Mouse (Mus musculus) small intestine, adult 2 months (tissue): ENCODE data around the gene Hecw2. TPM values are rescaled to one million over a fixed set of nuclear protein-coding genes. Genes with fewer than 3 reads are reported as not detected.
A peak's percentile ranks its signal among the peaks of the same experiment; 100 is the strongest.

Experiments
- H3K27ac ChIP-seq: fragments of 200-500 bp; 2 replicates; pipeline ENCODE4 v1.5.1; 2012; ENCODE audit warnings: low read depth, low read length, control low read depth, inconsistent platforms; ENCODE audit not compliant: insufficient read depth
- H3K27me3 ChIP-seq: fragments of 200-500 bp; 2 replicates; pipeline ENCODE4 v1.6.1; 2012; ENCODE audit warnings: mild to moderate bottlenecking, moderate library complexity, low read length, inconsistent platforms; ENCODE audit not compliant: control insufficient read depth, insufficient read depth
- H3K36me3 ChIP-seq: fragments of 200-500 bp; 2 replicates; pipeline ENCODE4 v1.6.1; 2012; ENCODE audit warnings: mild to moderate bottlenecking, low read length, control low read depth, inconsistent platforms; ENCODE audit not compliant: control insufficient read depth, insufficient read depth
- H3K4me1 ChIP-seq: fragments of 200-500 bp; 2 replicates; pipeline ENCODE4 v1.6.1; 2012; ENCODE audit warnings: low read length, inconsistent platforms, mixed read lengths; ENCODE audit not compliant: control insufficient read depth, insufficient read depth, insufficient read length
- H3K4me3 ChIP-seq: fragments of 200-500 bp; 2 replicates; pipeline ENCODE4 v1.5.1; 2012; ENCODE audit warnings: low read depth, mild to moderate bottlenecking, control low read depth, inconsistent platforms, low read length, moderate library complexity
- CTCF ChIP-seq: fragments of 200-500 bp; IDR thresholded peaks from 2 replicates; pipeline ENCODE4 v1.5.1; 2012; ENCODE audit warnings: low read depth, mild to moderate bottlenecking, control low read depth, inconsistent platforms, low read length, moderate library complexity, mixed read lengths; ENCODE audit not compliant: insufficient replicate concordance, insufficient read length; ENCODE audit errors: extremely low read depth
- POLR2A ChIP-seq: fragments of 200-500 bp; IDR thresholded peaks from 2 replicates; pipeline ENCODE4 v1.6.1; 2012; ENCODE audit warnings: low read depth, mild to moderate bottlenecking, control low read depth, inconsistent platforms, low read length, moderate library complexity
- WGBS: fragments of 180-500 bp; shearing (Covaris S2); methylation state at CpG from one replicate; pipeline ENCODE4 v1.1.7; 2018; 5-methylcytosine and 5-hydroxymethylcytosine counted together
- polyA plus RNA-seq: library from polyadenylated mRNA; depleted of rRNA; stranded (reverse); fragments of >200 nt; gene quantifications from 2 replicates; pipeline ENCODE4 v1.2.3, GENCODE M21; 2012

Gene Hecw2
- polyA plus RNA-seq, 1 experiment = 0.25 TPM

- Histone ChIP-seq H3K27me3 (no peaks in the 10 kb centered on the region), H3K4me3 (peak overlapping the region; percentile 36; the same call in 1 of the 2 replicates), H3K4me1 (peaks cover 17% of the 10 kb centered on the region; the same call in 1 of the 2 replicates), H3K27ac (peak overlapping the region; percentile 86), H3K36me3 (no peaks in the 10 kb centered on the region)
- TF ChIP-seq CTCF = no peak
- peak; percentile 28; the same call in 1 of the 2 replicates for TF ChIP-seq POLR2A
- WGBS = 4% methylated on average over 10 of the region's 10 CpGs
Measured at GRCm38 (mm10) chr1:53823687-53824445, 371.1 kb downstream of the Hecw2 start.

DNA sequence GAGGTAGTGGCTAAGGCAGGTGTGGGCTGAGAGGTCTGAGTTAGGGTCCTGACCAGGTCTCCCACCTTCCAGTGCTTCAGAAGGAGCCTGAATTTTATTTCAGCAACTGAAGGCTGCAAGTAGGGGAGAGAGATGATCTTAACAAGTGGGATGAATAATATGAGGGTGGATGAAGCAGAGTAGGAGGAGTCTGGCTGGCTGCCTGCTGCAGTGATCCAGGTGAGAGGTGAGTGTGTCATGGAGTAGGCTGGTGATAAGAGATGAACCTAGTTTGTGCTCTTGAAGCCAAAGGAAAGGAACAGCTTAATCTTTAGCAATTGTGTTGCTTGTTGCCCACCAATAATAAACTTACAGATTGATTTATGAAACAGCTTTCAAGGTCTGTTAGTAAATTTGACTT, 373.0 kb downstream of the Hecw2 start:
- TF ChIP-seq CTCF (no peak), POLR2A (no peak)
- peaks cover 17% of the 10 kb centered on the region; the same call in 1 of the 2 replicates for H3K4me1 ChIP-seq
- H3K27me3 ChIP-seq = no peaks in the 10 kb centered on the region
- H3K27ac ChIP-seq = no peak overlapping the region
- H3K36me3 ChIP-seq = no peaks in the 10 kb centered on the region
- no peak overlapping the region for H3K4me3 ChIP-seq

GRCm38 (mm10) chr1:53820041-53820632, 374.8 kb downstream of the Hecw2 start:
- 43% methylated on average over 5 of the region's 5 CpGs for WGBS
- Histone ChIP-seq H3K36me3 (no peaks in the 10 kb centered on the region), H3K4me3 (no peak overlapping the region), H3K27me3 (no peaks in the 10 kb centered on the region), H3K27ac (no peak overlapping the region), H3K4me1 (peaks cover 21% of the 10 kb centered on the region; the same call in 1 of the 2 replicates)
- no peak for TF ChIP-seq POLR2A
- TF ChIP-seq CTCF = no peak

- Histone ChIP-seq H3K4me3 (no peak overlapping the region), H3K27me3 (no peaks in the 10 kb centered on the region), H3K36me3 (no peaks in the 10 kb centered on the region), H3K27ac (no peak overlapping the region), H3K4me1 (peaks cover 15% of the 10 kb centered on the region; the same call in 1 of the 2 replicates)
- no peak for TF ChIP-seq POLR2A
- no peak for TF ChIP-seq CTCF
- 26% methylated on average over 3 of the region's 3 CpGs for WGBS
Measured at GRCm38 (mm10) chr1:53818072-53818862, 376.7 kb downstream of the Hecw2 start.

GRCm38 (mm10) chr1:53816353-53816752, 378.6 kb downstream of the Hecw2 start:
- WGBS = 25% methylated on average over 2 of the region's 2 CpGs
- Histone ChIP-seq H3K4me3 (no peak overlapping the region), H3K27me3 (no peaks in the 10 kb centered on the region), H3K27ac (peak overlapping the region; percentile 36), H3K4me1 (peaks cover 10% of the 10 kb centered on the region; the same call in 1 of the 2 replicates), H3K36me3 (no peaks in the 10 kb centered on the region)
- TF ChIP-seq CTCF = no peak
- no peak for TF ChIP-seq POLR2A

DNA sequence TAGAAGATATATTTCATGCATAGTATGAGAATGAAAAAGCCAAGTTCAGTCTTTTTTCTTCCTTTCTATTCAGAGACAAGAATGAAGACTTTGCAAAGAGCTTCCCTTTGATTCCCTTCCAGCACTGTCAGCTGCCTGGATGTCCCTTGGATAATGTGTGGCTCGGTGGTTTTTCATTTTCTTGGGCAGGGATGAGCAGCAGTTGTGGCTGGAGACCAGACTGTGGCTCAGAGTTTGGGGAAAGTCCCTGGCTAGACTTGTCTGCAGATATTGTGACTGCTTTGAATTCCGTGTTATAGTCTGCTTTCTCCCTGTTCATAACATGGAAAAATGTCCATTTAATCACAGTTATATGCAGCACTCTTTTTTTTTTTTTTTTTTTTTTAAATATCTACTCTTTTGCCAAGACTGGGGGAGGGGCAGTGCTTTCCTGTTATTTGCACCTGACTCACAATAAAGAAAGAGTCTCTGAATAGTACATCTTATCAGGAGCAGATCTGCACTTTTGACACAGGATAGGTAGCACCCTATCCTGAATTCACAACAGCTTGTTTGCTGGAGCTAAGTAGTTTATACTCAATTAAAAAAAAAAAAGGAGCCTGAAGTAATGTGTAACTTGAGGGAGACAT, 380.8 kb downstream of the Hecw2 start:
- H3K27ac ChIP-seq = no peak overlapping the region
- H3K36me3 ChIP-seq = no peaks in the 10 kb centered on the region
- H3K4me1 ChIP-seq = peaks cover 7% of the 10 kb centered on the region; the same call in 1 of the 2 replicates
- no peaks in the 10 kb centered on the region for H3K27me3 ChIP-seq
- no peak overlapping the region for H3K4me3 ChIP-seq
- WGBS = 38% methylated on average over 2 of the region's 2 CpGs
- TF ChIP-seq POLR2A = no peak
